Mouse (Mus musculus): Measurements from ENCODE around the gene Nrp1.

DNA sequence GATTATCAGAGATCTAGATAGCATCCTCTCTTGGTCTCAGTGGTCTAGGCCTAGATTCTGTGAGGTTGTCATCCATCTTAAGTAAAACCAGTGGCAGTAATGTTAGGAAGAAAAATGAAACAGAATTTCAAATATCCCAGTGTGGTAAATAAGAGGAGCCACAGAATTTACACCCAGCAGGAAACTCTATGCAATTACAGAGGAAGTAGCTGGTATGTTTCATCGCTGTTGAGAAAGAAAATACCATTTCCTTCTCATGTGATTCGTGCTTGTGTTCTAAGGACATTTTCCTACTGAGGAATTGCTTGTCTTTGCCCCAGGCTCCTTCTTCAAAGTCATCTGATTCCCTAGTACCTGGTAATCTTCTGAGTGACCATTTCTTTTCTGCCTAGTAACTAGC lies 95.1 kb downstream of the Nrp1 start:
- TF ChIP-seq POLR2A (IDR thresholded peaks at IDR 0.05; ENCODE audit: borderline replicate concordance, extremely low read depth, low read depth, low read length) (no peak), CTCF (IDR thresholded peaks at IDR 0.05; ENCODE audit: insufficient read depth, low read length) (no peak)
